Mouse (Mus musculus): Measurements from ENCODE around the gene Osbp2. TPM values are rescaled to one million over a fixed set of nuclear protein-coding genes. Genes with fewer than 3 reads are reported as not detected.

Osbp2 gene
- polyA plus RNA-seq, 1 experiment from 2014 or later, result 36.2 TPM

- Histone ChIP-seq H3K4me1 (no peaks in the 10 kb centered on the region), H3K4me3 (no peak overlapping the region), H3K36me3 (replicated peaks) (no peaks in the 10 kb centered on the region), H3K9me3 (no peaks in the 10 kb centered on the region), H3K27ac (no peak overlapping the region), H3K9ac (no peak overlapping the region), H3K4me2 (no peak overlapping the region), H3K27me3 (replicated peaks) (no peaks in the 10 kb centered on the region)
- 94% methylated on average over 2 of the region's 2 CpGs for WGBS
- ATAC-seq (replicated peaks), result no peak
Measured at GRCm38 (mm10) chr11:3804639-3805038, 59.1 kb downstream of the Osbp2 start.

GRCm38 (mm10) chr11:3802057-3802456 is 61.6 kb downstream of the Osbp2 start:
- Histone ChIP-seq H3K9ac (no peak overlapping the region), H3K36me3 (replicated peaks) (no peaks in the 10 kb centered on the region), H3K27ac (no peak overlapping the region), H3K4me3 (no peak overlapping the region), H3K9me3 (no peaks in the 10 kb centered on the region), H3K4me2 (no peak overlapping the region), H3K27me3 (replicated peaks) (no peaks in the 10 kb centered on the region), H3K4me1 (no peaks in the 10 kb centered on the region)
- WGBS, result 49% methylated on average over 1 of the region's 1 CpGs
- ATAC-seq (replicated peaks), result no peak

GRCm38 (mm10) chr11:3797631-3798215 is 66.0 kb downstream of the Osbp2 start:
- no peaks in the 10 kb centered on the region for H3K4me1 ChIP-seq
- ATAC-seq (replicated peaks), result no peak
- WGBS, result 90% methylated on average over 6 of the region's 6 CpGs

GRCm38 (mm10) chr11:3790736-3791135 is 73.0 kb downstream of the Osbp2 start:
- H3K4me1 ChIP-seq, result no peaks in the 10 kb centered on the region
- H3K4me2 ChIP-seq, result no peak overlapping the region
- H3K27me3 ChIP-seq (replicated peaks), result peaks cover 3% of the 10 kb centered on the region; the same call in 1 of the 2 replicates
- H3K4me3 ChIP-seq, result no peak overlapping the region
- no peak for ATAC-seq (replicated peaks)
- no peaks in the 10 kb centered on the region for H3K36me3 ChIP-seq (replicated peaks)
- no peaks in the 10 kb centered on the region for H3K9me3 ChIP-seq
- H3K9ac ChIP-seq, result no peak overlapping the region
- no peak overlapping the region for H3K27ac ChIP-seq

More at GRCm38 (mm10) chr11:3797631-3798215, 66.0 kb downstream of the Osbp2 start:
- no peak overlapping the region for H3K4me2 ChIP-seq
- H3K4me3 ChIP-seq, result no peak overlapping the region
- no peaks in the 10 kb centered on the region for H3K36me3 ChIP-seq (replicated peaks)
- no peaks in the 10 kb centered on the region for H3K27me3 ChIP-seq (replicated peaks)
- no peaks in the 10 kb centered on the region for H3K9me3 ChIP-seq
- no peak overlapping the region for H3K27ac ChIP-seq
- H3K9ac ChIP-seq, result no peak overlapping the region

- WGBS, result 71% methylated on average over 3 of the region's 3 CpGs
- no peak for ATAC-seq (replicated peaks)
- H3K4me3 ChIP-seq, result no peak overlapping the region
- peaks cover 3% of the 10 kb centered on the region; the same call in 1 of the 2 replicates for H3K27me3 ChIP-seq (replicated peaks)
- no peak overlapping the region for H3K9ac ChIP-seq
- no peak overlapping the region for H3K4me2 ChIP-seq
- no peaks in the 10 kb centered on the region for H3K36me3 ChIP-seq (replicated peaks)
- no peaks in the 10 kb centered on the region for H3K9me3 ChIP-seq
- H3K27ac ChIP-seq, result no peak overlapping the region
- H3K4me1 ChIP-seq, result no peaks in the 10 kb centered on the region
Measured at GRCm38 (mm10) chr11:3789919-3790318, 73.8 kb downstream of the Osbp2 start.

- no peak overlapping the region for H3K4me2 ChIP-seq
- WGBS, result 10% methylated on average over 6 of the region's 6 CpGs
- ATAC-seq (replicated peaks), result peak; percentile 33; the same call in 1 of the 2 replicates
Measured at GRCm38 (mm10) chr11:3786564-3786963, 77.1 kb downstream of the Osbp2 start.

GRCm38 (mm10) chr11:3775263-3775644 is 88.4 kb downstream of the Osbp2 start:
- Histone ChIP-seq H3K27ac (peak overlapping the region; percentile 79; the same call in 1 of the 2 replicates), H3K4me1 (peaks cover 16% of the 10 kb centered on the region), H3K9me3 (no peaks in the 10 kb centered on the region), H3K9ac (peak overlapping the region; percentile 77), H3K4me3 (peak overlapping the region; percentile 58), H3K4me2 (peak overlapping the region; percentile 78), H3K27me3 (replicated peaks) (peaks cover 5% of the 10 kb centered on the region), H3K36me3 (replicated peaks) (no peaks in the 10 kb centered on the region)
- 48% methylated on average over 4 of the region's 4 CpGs for WGBS
- no peak for ATAC-seq (replicated peaks)

More at GRCm38 (mm10) chr11:3786564-3786963, 77.1 kb downstream of the Osbp2 start:
- peaks cover 3% of the 10 kb centered on the region; the same call in 1 of the 2 replicates for H3K27me3 ChIP-seq (replicated peaks)
- H3K4me3 ChIP-seq, result no peak overlapping the region
- H3K36me3 ChIP-seq (replicated peaks), result no peaks in the 10 kb centered on the region
- no peaks in the 10 kb centered on the region for H3K4me1 ChIP-seq
- no peak overlapping the region for H3K27ac ChIP-seq
- H3K9me3 ChIP-seq, result no peaks in the 10 kb centered on the region
- H3K9ac ChIP-seq, result no peak overlapping the region

GRCm38 (mm10) chr11:3774463-3775262 is 89.0 kb downstream of the Osbp2 start:
- Histone ChIP-seq H3K4me3 (peak overlapping the region; percentile 58), H3K4me1 (peaks cover 16% of the 10 kb centered on the region), H3K4me2 (peak overlapping the region; percentile 78), H3K36me3 (replicated peaks) (no peaks in the 10 kb centered on the region), H3K27me3 (replicated peaks) (peaks cover 5% of the 10 kb centered on the region), H3K9me3 (no peaks in the 10 kb centered on the region), H3K9ac (peak overlapping the region; percentile 77), H3K27ac (peak overlapping the region; percentile 79)
- under 1% methylated on average over 51 of the region's 56 CpGs for WGBS
- peak; percentile 69 for ATAC-seq (replicated peaks)

- peak overlapping the region; percentile 58 for H3K4me3 ChIP-seq
- peaks cover 5% of the 10 kb centered on the region for H3K27me3 ChIP-seq (replicated peaks)
- H3K9me3 ChIP-seq, result no peaks in the 10 kb centered on the region
- H3K36me3 ChIP-seq (replicated peaks), result 0 out of 2 replicates have a peak, but pooled peaks cover 5% of the 10 kb centered on the region
- WGBS, result 13% methylated on average over 6 of the region's 6 CpGs
- peak; percentile 61 for ATAC-seq (replicated peaks)
- H3K9ac ChIP-seq, result peak overlapping the region; percentile 77
- peaks cover 16% of the 10 kb centered on the region for H3K4me1 ChIP-seq
- peak overlapping the region; percentile 78 for H3K4me2 ChIP-seq
- peak overlapping the region; percentile 79 for H3K27ac ChIP-seq
Measured at GRCm38 (mm10) chr11:3773782-3774462, 89.8 kb downstream of the Osbp2 start.

GRCm38 (mm10) chr11:3773136-3773535 is 90.6 kb downstream of the Osbp2 start:
- 0 out of 2 replicates have a peak, but pooled peaks have one; percentile 34 for ATAC-seq (replicated peaks)
- Histone ChIP-seq H3K27ac (peak overlapping the region; percentile 79; the same call in 1 of the 2 replicates), H3K4me3 (peak overlapping the region; percentile 58), H3K9me3 (no peaks in the 10 kb centered on the region), H3K27me3 (replicated peaks) (peaks cover 5% of the 10 kb centered on the region), H3K36me3 (replicated peaks) (0 out of 2 replicates have a peak, but pooled peaks cover 5% of the 10 kb centered on the region), H3K4me1 (peaks cover 16% of the 10 kb centered on the region), H3K4me2 (peak overlapping the region; percentile 78), H3K9ac (peak overlapping the region; percentile 77)
- whole genome bisulfite sequencing, result 70% methylated on average over 8 of the region's 8 CpGs

GRCm38 (mm10) chr11:3771348-3771747 is 92.4 kb downstream of the Osbp2 start:
- Histone ChIP-seq H3K9ac (no peak overlapping the region), H3K36me3 (replicated peaks) (0 out of 2 replicates have a peak, but pooled peaks cover 5% of the 10 kb centered on the region), H3K9me3 (no peaks in the 10 kb centered on the region), H3K4me1 (peaks cover 16% of the 10 kb centered on the region), H3K4me3 (no peak overlapping the region), H3K27me3 (replicated peaks) (0 out of 2 replicates have a peak, but pooled peaks cover under 1% of the 10 kb centered on the region), H3K27ac (no peak overlapping the region), H3K4me2 (no peak overlapping the region)
- 59% methylated on average over 6 of the region's 6 CpGs for WGBS
- ATAC-seq (replicated peaks), result no peak

- H3K27me3 ChIP-seq (replicated peaks), result 0 out of 2 replicates have a peak, but pooled peaks cover 4% of the 10 kb centered on the region
- 0 out of 2 replicates have a peak, but pooled peaks cover 5% of the 10 kb centered on the region for H3K36me3 ChIP-seq (replicated peaks)
- 89% methylated on average over 5 of the region's 5 CpGs for WGBS
- H3K9ac ChIP-seq, result no peak overlapping the region
- peaks cover under 1% of the 10 kb centered on the region; the same call in 1 of the 2 replicates for H3K4me1 ChIP-seq
- ATAC-seq (replicated peaks), result no peak
- no peak overlapping the region for H3K4me3 ChIP-seq
- H3K27ac ChIP-seq, result no peak overlapping the region
- no peak overlapping the region for H3K4me2 ChIP-seq
- H3K9me3 ChIP-seq, result no peaks in the 10 kb centered on the region
Measured at GRCm38 (mm10) chr11:3767830-3768229, 95.9 kb downstream of the Osbp2 start.
